Mouse (Mus musculus): Measurements from ENCODE around the gene Baz1a.
A peak's percentile ranks its signal among the peaks of the same experiment; 100 is the strongest.
"Not testable (repeated sequence)": the region's sequence is repeated elsewhere in the genome, so short reads cannot be mapped to it uniquely, and the experiment has no call there.

The Baz1a gene

GRCm38 (mm10) chr12:54980939-54981338 lies 33.2 kb downstream of the Baz1a start:
- DNase-seq (ENCODE audit: low read depth) = no peak

DNA sequence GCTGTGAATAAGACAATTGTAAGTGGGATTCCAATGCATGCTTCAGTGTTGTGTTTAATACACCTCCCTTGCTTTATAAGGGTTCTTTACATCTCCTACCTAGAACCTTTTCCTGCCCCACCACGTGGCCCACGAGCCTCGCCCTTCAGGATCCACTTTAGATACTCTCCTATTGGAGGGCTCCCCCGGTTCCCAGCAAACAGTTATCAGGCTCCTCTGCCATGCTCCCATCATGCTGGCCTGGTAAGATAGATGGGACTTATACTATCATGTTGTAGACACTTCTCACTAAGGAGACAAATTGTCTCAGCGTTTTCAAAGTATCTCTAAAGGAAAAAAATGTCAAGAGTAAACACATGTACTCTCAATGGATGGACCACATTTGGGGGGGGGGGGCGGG lies 33.6 kb downstream of the Baz1a start:
- no peak for DNase-seq (ENCODE audit: low read depth)

GRCm38 (mm10) chr12:54969033-54969432 lies 45.1 kb downstream of the Baz1a start:
- DNase-seq (ENCODE audit: low read depth) = no peak

DNA sequence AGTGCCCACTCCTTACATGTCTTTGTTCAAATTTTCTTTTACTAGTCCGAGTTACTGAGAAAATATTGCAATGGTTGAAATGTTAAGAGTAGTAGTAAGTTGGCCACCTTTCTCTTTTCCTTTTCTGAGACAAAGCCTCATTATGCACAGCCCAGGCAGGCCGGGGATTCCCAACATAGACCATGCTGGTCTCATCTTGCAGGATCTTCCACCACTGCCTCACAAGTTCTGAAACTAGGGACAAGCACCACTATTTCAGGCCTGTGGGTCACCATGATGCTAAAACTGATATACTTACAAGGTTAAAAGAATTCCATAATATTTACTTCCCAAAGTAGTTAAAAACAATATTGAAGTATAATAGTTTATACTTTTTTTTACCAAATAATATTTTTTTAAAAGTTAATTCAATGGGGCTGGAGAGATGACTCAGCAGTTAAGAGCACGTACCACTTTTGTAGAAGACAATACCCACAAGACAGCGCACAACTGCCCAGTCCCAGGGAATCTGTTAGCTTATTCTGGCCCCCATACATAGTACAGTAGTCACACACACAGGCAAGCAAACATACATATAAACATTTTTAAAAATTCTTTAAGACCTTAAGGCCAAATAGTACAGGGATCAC lies 48.5 kb downstream of the Baz1a start:
- no peak for DNase-seq (ENCODE audit: low read depth)

GRCm38 (mm10) chr12:54959569-54959968 lies 54.6 kb downstream of the Baz1a start:
- DNase-seq (ENCODE audit: low read depth) = peak; percentile 84

- DNase-seq (ENCODE audit: low read depth) = peak; percentile 64
These were observed 57.2 kb downstream of the Baz1a start for GRCm38 (mm10) chr12:54956974-54957373.

DNA sequence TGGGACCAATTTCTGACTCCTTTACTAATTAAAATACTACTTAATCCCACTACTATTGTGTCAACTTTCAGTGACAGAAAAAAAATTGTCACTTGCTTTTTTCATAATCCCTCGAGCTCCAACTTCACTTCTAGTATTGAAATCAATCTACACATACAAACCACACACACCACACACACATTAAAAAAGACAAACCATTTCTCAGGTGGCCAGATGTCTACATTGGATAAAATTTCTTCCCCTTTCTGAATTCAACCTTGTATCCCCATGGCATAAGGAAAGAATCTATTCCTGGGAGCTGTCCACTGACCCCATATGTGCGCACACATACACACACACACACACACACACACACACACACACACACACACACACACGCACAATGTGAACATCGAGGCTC lies 57.7 kb downstream of the Baz1a start:
- DNase-seq (ENCODE audit: low read depth) = peak; percentile 36

DNA sequence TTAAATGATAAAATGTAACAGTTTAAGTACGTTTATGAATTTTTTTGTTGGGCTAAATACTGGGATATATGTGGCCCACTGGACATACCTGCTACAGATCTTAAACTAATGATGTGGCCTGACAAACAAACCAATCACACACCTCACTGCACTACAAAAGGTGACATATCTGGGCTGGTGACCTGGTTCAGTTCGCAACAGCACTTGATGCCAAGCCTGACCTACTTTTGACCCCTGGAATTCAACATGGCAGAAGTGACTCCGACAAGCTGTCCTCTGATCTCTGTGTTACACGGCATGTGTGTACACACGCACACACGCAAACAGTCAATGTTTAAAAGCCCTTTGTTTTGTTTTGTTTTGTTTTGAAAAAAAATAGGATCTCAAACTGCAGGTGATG lies 68.0 kb downstream of the Baz1a start:
- DNase-seq (ENCODE audit: low read depth) = no peak

DNA sequence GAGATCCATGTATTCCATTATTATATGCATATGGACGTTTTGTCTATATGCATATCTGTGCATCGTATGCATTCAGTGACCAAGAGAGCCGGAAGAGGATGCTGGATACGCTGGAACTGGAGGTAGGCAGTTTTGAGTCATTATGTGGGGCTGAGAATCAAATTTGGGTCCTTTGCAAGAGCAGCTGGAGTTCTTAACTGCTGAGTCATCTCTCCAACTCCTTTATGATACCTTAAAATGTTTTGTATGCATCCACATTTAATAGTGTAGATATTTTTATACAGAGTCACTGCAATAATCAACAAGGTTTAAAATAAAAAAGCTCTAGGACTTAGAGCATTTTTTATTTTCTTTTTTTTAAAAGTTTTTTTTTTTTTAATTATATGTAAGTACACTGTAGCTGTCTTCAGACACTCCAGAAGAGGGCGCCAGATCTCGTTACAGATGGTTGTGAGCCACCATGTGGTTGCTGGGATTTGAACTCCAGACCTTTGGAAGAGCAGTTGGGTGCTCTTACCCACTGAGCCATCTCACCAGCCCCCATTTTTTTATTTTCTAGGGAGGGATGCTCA lies 71.5 kb downstream of the Baz1a start:
- peak; percentile 39 for DNase-seq (ENCODE audit: low read depth)

- not testable (repeated sequence) for DNase-seq (ENCODE audit: low read depth)
These were observed 76.4 kb downstream of the Baz1a start for GRCm38 (mm10) chr12:54937581-54938343.

- DNase-seq (ENCODE audit: low read depth) = no peak
These were observed 103.8 kb downstream of the Baz1a start for GRCm38 (mm10) chr12:54910387-54910786.

- not testable (repeated sequence) for DNase-seq (ENCODE audit: low read depth)
These were observed 121.6 kb downstream of the Baz1a start for GRCm38 (mm10) chr12:54892559-54892958.

DNA sequence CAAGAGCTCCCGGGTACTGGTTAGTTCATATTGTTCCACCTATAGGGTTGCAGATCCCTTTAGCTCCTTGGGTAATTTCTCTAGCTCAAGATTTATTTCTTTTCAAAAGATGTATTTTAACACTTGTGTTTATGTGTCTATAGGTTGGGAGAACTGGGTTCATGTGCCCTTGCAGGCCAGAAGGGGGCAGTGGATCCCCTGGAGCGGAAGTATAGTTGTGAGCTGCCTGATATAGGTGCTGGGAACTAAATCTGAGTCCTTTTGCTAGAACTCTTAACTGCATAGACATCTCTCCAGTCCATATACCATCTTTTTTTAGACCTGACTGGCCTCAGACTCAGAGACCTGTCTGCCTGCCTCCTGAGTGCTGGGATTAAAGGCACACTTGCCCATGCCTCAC lies 123.7 kb downstream of the Baz1a start:
- peak; percentile 25 for DNase-seq (ENCODE audit: low read depth)

- no peak for DNase-seq (ENCODE audit: low read depth)
These were observed 126.5 kb downstream of the Baz1a start for GRCm38 (mm10) chr12:54887580-54888127.

DNA sequence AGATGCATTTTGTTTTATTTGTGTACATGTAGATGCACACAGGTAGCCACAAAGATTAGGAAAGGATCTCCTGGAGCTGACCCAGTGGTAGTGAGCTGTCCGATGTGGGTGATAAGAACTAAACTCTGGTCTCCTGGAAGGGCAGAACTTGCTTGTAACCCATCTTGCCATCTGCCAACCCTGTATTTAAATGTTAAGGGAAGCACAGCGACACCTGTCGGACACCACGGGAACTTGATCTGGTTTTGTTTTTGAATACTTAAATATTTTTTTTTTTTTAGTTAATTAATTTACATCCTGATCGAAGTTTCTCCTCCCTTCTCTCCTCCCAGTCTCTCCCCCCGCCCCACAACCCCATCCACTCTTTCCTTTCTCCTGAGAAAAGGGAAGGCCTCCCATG lies 134.5 kb downstream of the Baz1a start:
- peak; percentile 75 for DNase-seq (ENCODE audit: low read depth)

DNA sequence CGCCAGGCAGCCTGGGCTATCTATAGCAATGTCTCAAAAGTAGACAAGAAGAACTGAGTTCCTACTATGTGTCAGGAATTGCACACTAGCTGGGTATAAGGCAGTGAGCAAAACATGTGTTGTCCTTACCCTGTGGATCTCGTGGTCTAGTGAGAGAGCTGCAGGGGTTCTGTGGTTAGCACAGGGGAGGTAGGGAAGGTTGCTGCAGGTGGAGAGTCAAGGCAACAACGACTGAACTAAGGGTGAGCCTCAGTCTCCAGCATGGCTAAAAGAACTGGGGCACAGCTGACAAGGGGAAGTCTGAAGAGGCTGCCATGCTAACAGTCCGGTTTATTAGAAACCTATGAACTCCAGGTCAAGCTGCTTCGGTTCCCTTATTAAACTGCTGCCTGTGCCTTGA lies 134.9 kb downstream of the Baz1a start:
- no peak for DNase-seq (ENCODE audit: low read depth)

GRCm38 (mm10) chr12:54877875-54878274 lies 136.3 kb downstream of the Baz1a start:
- DNase-seq (ENCODE audit: low read depth) = no peak

- peak; percentile 19 for DNase-seq (ENCODE audit: low read depth)
These were observed 137.3 kb downstream of the Baz1a start for GRCm38 (mm10) chr12:54876879-54877278.

GRCm38 (mm10) chr12:54874711-54875110 lies 139.4 kb downstream of the Baz1a start:
- peak; percentile 19 for DNase-seq (ENCODE audit: low read depth)

DNA sequence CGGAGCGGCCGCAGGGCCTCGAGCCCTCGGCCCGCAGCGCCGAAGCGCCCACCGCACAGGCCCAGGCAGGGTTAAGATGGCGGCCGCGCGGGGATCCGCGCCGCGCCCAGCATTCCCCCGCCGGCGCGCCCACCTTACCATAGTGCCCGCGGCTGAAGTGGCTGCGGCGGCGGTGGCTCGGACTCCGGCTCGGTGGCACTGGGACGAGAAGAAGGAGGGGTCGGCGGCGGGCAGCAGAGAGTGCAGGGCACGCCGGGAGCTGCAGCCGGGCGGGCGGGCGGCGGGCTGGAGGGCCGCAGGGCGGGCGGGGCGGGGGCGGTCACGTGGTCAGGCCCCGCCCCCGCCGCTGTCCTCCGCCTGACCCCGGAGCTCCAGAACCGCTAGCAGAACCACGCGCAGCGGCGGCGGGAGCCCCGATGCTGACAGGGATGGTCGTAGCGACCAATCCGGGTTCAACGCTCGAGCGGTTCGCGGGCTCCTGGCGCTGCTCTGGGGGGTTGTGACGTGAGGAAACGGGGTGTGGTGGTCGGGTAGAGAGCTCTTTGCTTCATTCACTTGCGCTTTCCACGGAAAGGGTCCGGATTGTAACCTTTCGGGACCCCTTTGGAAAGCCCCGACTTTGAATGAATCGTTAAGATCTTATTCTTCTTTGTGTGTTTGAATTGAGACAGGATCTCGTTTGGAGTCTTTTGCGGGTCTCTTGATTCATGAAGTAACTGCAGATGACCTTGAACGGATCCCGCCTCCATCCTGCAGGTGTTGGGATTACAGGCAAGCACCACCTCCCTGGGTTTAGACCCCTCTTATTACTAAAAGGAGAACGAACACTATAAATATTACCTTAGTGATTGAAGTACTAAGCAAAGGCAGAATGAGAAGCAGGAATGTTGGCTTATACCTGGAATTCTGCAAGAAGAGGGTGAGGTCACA lies 151.3 kb downstream of the Baz1a start, which contains the start of gene Cfl2:
Cfl2 (minus strand) TSS at position 272 of the 930 bp plus-strand sequence.
- DNase-seq (ENCODE audit: low read depth) = peak; percentile 80

- peak; percentile 75 for DNase-seq (ENCODE audit: low read depth)
These were observed 152.1 kb downstream of the Baz1a start for GRCm38 (mm10) chr12:54861991-54862605.

All from 416B (cell line).